Mouse (Mus musculus): ENCODE data around the gene 1700020L24Rik.

1700020L24Rik gene

DNA sequence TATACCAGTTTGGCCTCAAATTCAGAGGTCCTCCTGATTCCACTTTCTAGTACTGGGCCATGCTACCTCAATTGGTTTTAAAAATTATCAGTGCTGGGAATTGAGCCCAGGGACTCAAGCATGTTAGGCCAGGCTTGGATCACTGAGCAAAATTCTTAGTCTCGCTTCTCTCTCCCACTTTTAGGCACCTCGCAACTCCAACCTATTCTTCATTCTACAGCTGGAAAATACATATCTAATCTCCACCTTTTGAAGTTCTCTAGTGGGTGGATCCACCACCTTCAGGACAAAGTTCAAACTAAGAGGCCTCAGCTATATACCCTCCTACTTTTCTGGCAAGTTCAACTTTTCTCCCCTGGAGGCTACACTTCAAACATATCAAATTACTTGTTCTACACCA lies 34.3 kb downstream of the 1700020L24Rik start:
- no peak for DNase-seq (ENCODE audit: low read depth, low spot score)

DNA sequence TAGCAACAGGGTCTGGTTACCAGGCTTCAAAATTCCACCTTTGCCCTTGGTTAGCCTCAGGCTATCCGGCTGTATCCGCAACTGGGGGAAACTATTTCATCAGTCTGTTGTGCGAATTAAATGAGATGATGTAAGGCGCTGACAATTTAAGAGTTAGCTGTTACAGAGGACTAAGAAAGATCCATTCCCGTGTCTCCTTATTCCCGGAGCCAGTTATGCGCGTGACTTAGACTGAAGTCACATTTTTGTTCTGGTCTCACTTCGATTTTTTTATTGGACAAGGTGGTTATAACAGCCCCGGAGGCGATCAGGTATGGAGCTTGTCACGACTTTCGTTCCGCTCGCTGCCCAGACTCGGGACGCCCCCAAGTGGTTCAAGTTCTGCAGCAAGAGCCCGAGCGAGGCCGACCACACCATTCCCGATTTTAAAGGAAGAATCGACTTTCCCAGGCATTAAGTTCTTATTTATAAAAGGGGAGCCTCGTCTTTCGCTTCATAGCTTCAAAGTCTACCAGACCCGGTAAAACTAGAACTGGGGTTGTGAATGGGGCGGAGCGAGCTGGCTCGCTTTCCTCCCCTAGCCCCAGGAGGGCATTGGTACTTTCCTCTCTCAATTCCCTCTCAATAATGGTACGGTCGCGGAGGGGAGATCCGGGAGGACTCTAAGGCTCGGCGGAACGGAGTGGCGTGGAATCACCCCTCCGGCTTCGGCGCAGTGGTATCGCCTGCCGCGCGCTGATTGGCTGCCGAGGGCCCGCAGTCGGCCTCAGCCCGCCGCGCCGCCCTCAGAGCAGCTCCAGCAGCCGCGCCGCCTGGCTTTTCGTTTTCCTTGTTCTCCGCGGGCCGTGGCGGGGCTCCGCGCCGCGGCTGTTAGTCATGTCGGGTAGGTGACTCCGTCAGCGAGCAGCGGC lies 35.1 kb downstream of the 1700020L24Rik start, which contains the start of gene Taf15:
Taf15 (plus strand) TSS at position 763 of the 911 bp plus-strand sequence.
- peak; percentile 98 for DNase-seq (ENCODE audit: low read depth, low spot score)

DNA sequence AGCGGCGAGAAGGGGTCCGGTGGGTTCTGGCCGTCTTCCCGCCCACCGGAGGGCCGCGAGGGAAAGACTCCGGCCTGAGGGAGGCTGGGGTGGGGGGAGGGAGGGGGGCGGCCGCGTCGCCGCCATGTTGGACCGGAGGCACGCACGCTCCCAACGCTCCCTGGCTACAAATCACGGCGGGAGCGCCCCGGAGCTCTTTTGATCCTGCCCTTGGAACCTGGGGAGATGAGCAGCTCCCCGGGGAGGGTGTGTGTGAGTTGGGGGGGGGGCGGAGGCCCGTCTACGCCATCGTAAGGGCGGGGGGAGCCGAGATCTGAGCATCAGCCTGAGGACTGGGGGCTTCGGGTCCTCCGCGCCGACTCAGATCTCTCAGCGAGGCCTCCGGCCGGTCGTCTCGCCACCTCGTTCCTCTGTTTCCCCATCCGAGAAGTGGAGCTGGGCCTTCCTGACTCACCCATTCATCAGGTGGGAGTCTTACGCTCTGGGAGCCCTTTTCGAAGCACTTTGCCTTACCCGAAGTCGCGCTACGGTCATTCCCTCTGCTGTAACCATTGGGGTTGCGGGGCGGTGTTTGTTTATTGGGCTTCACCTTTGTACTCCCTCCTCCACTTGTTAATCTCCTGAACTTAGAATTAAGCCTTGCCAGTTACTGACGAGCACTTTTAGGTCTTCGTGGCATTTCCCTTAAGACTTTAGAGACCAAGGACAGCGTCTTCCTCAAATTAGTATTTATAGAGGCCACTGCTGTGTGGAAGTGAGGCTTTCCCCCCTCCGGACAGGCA lies 35.9 kb downstream of the 1700020L24Rik start:
- DNase-seq (ENCODE audit: low read depth, low spot score) = peak; percentile 40

All from c-Kit-negative CD71-positive TER-119-positive erythroid progenitor cells, embryonic 14.5 days (primary cell).